Mouse (Mus musculus): ENCODE data around the gene Kcnq1.

DNA sequence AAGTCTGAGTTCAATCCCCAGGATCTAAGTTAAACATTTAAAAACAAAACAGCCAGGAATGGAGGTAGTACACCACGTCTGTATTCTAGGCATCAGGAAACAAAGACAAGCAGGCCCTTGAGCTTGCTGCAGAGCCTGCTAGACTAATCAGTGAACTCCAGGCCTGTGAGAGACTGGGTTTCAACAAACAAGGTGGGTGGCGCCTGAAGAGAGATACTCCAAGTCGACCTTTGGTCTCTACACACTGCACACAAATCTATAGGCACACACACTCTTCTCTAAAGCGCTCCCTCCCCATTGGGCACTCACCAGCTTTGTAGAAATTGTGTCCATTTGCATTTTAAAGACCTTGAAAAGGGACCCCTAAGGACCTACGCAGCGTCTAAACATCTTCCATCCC lies 294.4 kb downstream of the Kcnq1 start:
- TF ChIP-seq CTCF (IDR thresholded peaks at IDR 0.05; ENCODE audit: extremely low read depth, insufficient read depth, insufficient read length, insufficient replicate concordance) (no peak), POLR2A (IDR thresholded peaks at IDR 0.05; ENCODE audit: low read depth, low read length) (no peak)
